Mouse (Mus musculus): ENCODE data around the gene Fnip2. TPM values are rescaled to one million over a fixed set of nuclear protein-coding genes. Genes with fewer than 3 reads are reported as not detected.

Fnip2 gene
- total and polyA plus RNA-seq, 3 experiments: 3.2 to 71.3 (median 57.6) TPM

DNA sequence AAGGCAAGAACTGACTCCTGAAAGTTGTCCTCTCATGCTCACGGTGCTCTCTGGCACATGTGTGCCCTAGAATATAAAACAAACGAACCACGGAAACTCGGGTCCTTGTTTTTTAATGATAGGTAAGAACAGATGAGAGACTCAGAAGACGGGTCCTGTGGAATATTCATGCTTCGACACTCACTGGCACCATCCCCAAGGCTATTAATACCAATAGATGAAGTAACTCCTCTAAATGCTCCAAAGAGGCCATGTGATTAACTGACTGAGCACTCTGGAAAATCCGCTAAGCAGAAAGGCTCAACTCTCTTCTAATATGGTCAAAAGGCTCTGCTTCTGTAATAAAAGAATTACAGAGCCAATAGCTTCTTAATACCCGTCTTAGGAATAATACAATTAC, 73.6 kb downstream of the Fnip2 start:
- Histone ChIP-seq H3K4me1 (ENCODE audit: insufficient read depth, low read depth, low read length) (peaks cover 16% of the 10 kb centered on the region), H3K4me3 (ENCODE audit: low read depth, low read length) (no peak overlapping the region), H3K27me3 (ENCODE audit: insufficient read depth, low read length) (no peaks in the 10 kb centered on the region), H3K9me3 (replicated peaks) (no peaks in the 10 kb centered on the region), H3K36me3 (replicated peaks) (peaks cover 95% of the 10 kb centered on the region)
- ATAC-seq (ENCODE audit: extremely low read depth, insufficient number of reproducible peaks, low FRiP score, poor library complexity, severe bottlenecking) (no peak), DNase-seq (ENCODE audit: low spot score) (no peak)
- no peak for TF ChIP-seq GATA1 (IDR thresholded peaks at IDR 0.05; ENCODE audit: borderline replicate concordance, low read length)
- no peak for TF ChIP-seq TAL1 (conservative IDR thresholded peaks at IDR 0.05; ENCODE audit: low read depth, low read length)
- no peak for TF ChIP-seq CTCF (IDR thresholded peaks at IDR 0.05; ENCODE audit: low read depth, low read length)
- no peak for TF ChIP-seq POLR2AphosphoS5 (IDR thresholded peaks at IDR 0.05; ENCODE audit: insufficient replicate concordance, low read depth, low read length)
- no peak for TF ChIP-seq GATA2 (IDR thresholded peaks at IDR 0.05; ENCODE audit: borderline replicate concordance, low read depth, low read length)

DNA sequence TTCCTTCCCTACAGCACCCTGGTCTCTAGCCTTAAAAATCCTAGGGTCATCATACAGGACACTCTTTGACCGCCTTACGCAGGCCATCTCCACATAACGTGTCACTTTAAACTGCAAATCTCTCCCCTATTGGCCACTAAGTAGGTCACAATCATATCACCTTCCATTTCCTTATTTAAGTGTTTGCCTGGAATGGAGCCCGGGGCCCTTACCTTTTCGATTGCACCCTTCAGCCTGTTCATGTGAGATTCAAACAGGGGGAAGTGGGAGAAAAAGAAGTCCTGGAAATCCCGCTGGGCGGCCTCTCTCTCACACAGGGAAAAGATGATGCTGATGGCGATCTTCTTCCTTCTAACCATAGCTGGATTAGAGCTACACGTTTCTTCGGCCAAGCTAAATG, 74.5 kb downstream of the Fnip2 start:
- TF ChIP-seq GATA2 (IDR thresholded peaks at IDR 0.05; ENCODE audit: borderline replicate concordance, low read depth, low read length) (no peak), GATA1 (IDR thresholded peaks at IDR 0.05; ENCODE audit: borderline replicate concordance, low read length) (no peak), TAL1 (conservative IDR thresholded peaks at IDR 0.05; ENCODE audit: low read depth, low read length) (no peak), POLR2AphosphoS5 (IDR thresholded peaks at IDR 0.05; ENCODE audit: insufficient replicate concordance, low read depth, low read length) (no peak)
- DNase-seq (ENCODE audit: low spot score) (no peak), ATAC-seq (ENCODE audit: extremely low read depth, insufficient number of reproducible peaks, low FRiP score, poor library complexity, severe bottlenecking) (no peak)
- Histone ChIP-seq H3K27me3 (ENCODE audit: insufficient read depth, low read length) (no peaks in the 10 kb centered on the region), H3K4me3 (ENCODE audit: low read depth, low read length) (no peak overlapping the region), H3K4me1 (ENCODE audit: insufficient read depth, low read depth, low read length) (peaks cover 25% of the 10 kb centered on the region), H3K9me3 (replicated peaks) (no peaks in the 10 kb centered on the region), H3K36me3 (replicated peaks) (peaks cover 98% of the 10 kb centered on the region)

- H3K4me1 ChIP-seq (ENCODE audit: insufficient read depth, low read depth, low read length): peaks cover 24% of the 10 kb centered on the region
- no peak overlapping the region for H3K4me3 ChIP-seq (ENCODE audit: low read depth, low read length)
- TF ChIP-seq GATA1 (IDR thresholded peaks at IDR 0.05; ENCODE audit: borderline replicate concordance, low read length) (no peak), CTCF (IDR thresholded peaks at IDR 0.05; ENCODE audit: low read depth, low read length) (no peak), POLR2AphosphoS5 (IDR thresholded peaks at IDR 0.05; ENCODE audit: insufficient replicate concordance, low read depth, low read length) (no peak), TAL1 (conservative IDR thresholded peaks at IDR 0.05; ENCODE audit: low read depth, low read length) (no peak), GATA2 (IDR thresholded peaks at IDR 0.05; ENCODE audit: borderline replicate concordance, low read depth, low read length) (no peak)
- H3K36me3 ChIP-seq (replicated peaks): peaks cover 99% of the 10 kb centered on the region
- DNase-seq (ENCODE audit: low spot score): no peak
- H3K27me3 ChIP-seq (ENCODE audit: insufficient read depth, low read length): no peaks in the 10 kb centered on the region
- H3K9me3 ChIP-seq (replicated peaks): no peaks in the 10 kb centered on the region
- ATAC-seq (ENCODE audit: extremely low read depth, insufficient number of reproducible peaks, low FRiP score, poor library complexity, severe bottlenecking): peak; percentile 77
Observed at GRCm38 (mm10) chr3:79491614-79492013, 76.0 kb downstream of the Fnip2 start.

GRCm38 (mm10) chr3:79490102-79490501, 77.5 kb downstream of the Fnip2 start:
- Histone ChIP-seq H3K9me3 (replicated peaks) (no peaks in the 10 kb centered on the region), H3K27me3 (ENCODE audit: insufficient read depth, low read length) (no peaks in the 10 kb centered on the region), H3K4me3 (ENCODE audit: low read depth, low read length) (no peak overlapping the region), H3K4me1 (ENCODE audit: insufficient read depth, low read depth, low read length) (peaks cover 23% of the 10 kb centered on the region), H3K36me3 (replicated peaks) (peaks cover 99% of the 10 kb centered on the region)
- DNase-seq (ENCODE audit: low spot score) (no peak), ATAC-seq (ENCODE audit: extremely low read depth, insufficient number of reproducible peaks, low FRiP score, poor library complexity, severe bottlenecking) (no peak)
- TF ChIP-seq TAL1 (conservative IDR thresholded peaks at IDR 0.05; ENCODE audit: low read depth, low read length): no peak

DNA sequence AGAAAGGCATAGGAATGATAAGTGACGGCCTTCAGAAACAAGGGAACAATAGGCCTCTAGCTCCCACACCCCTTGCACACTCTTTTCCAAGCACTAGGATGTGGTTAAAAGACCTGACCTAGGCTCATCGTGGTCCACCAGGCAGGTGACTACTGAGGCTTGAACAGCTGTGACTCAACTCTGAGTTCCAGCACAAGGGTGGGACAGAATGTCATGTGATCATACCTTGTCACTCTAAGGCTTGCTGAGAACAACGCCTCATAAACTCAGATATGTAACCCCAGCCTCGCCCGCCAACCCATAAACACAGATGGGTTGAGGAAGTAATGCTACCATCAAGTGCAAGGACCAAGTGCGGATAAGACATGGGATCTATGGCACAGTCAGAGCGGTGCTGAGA, 79.6 kb downstream of the Fnip2 start:
- ATAC-seq (ENCODE audit: extremely low read depth, insufficient number of reproducible peaks, low FRiP score, poor library complexity, severe bottlenecking) (no peak), DNase-seq (ENCODE audit: low spot score) (no peak)
- TF ChIP-seq GATA1 (IDR thresholded peaks at IDR 0.05; ENCODE audit: borderline replicate concordance, low read length): no peak
- no peak for TF ChIP-seq GATA2 (IDR thresholded peaks at IDR 0.05; ENCODE audit: borderline replicate concordance, low read depth, low read length)
- no peak for TF ChIP-seq TAL1 (conservative IDR thresholded peaks at IDR 0.05; ENCODE audit: low read depth, low read length)
- TF ChIP-seq POLR2AphosphoS5 (IDR thresholded peaks at IDR 0.05; ENCODE audit: insufficient replicate concordance, low read depth, low read length): no peak
- TF ChIP-seq CTCF (IDR thresholded peaks at IDR 0.05; ENCODE audit: low read depth, low read length): no peak
- peaks cover 98% of the 10 kb centered on the region for H3K36me3 ChIP-seq (replicated peaks)
- H3K9me3 ChIP-seq (replicated peaks): no peaks in the 10 kb centered on the region
- H3K27me3 ChIP-seq (ENCODE audit: insufficient read depth, low read length): no peaks in the 10 kb centered on the region
- H3K4me1 ChIP-seq (ENCODE audit: insufficient read depth, low read depth, low read length): peaks cover 23% of the 10 kb centered on the region
- no peak overlapping the region for H3K4me3 ChIP-seq (ENCODE audit: low read depth, low read length)

DNA sequence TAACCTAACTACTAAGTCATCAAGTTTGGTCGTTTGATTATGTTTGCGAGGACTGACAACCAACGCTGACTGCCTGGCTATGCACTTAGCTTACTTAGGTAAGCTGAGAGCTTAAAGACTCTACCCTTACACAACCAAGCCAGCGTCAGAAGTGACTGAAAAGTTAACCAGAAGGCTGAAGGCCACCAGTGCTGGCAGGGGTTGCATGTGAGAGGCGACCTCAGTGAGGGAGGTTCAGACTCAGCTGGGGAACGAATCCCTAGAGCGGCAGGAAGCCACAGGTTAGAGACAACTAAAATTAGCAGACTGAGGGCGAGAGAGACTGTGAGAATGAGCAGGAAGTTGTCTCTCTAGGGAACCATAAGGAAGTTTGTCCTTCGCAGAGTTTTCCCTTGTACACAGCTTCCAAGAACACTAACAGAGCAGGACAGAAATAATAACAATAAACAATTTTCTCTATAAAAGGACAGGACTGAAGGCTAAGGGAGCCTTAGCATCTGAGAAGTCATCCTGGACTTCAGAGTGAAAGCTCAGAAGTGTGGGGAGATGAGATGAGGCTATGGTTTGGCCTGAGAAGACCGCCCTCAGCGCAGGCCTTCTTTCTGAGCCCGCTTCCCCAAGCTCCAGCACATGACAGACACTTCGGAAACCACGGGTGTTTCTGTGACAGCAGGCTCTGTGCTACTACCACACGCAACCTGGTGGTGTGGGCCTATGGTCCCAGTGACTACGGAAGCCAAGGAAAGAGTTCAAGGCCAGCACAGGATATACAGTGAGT, 83.1 kb downstream of the Fnip2 start:
- Histone ChIP-seq H3K4me3 (ENCODE audit: low read depth, low read length) (no peak overlapping the region), H3K27me3 (ENCODE audit: insufficient read depth, low read length) (no peaks in the 10 kb centered on the region), H3K4me1 (ENCODE audit: insufficient read depth, low read depth, low read length) (peaks cover 36% of the 10 kb centered on the region), H3K9me3 (replicated peaks) (no peaks in the 10 kb centered on the region), H3K36me3 (replicated peaks) (peaks cover 94% of the 10 kb centered on the region)
- ATAC-seq (ENCODE audit: extremely low read depth, insufficient number of reproducible peaks, low FRiP score, poor library complexity, severe bottlenecking) (no peak), DNase-seq (ENCODE audit: low spot score) (no peak)
- no peak for TF ChIP-seq CTCF (IDR thresholded peaks at IDR 0.05; ENCODE audit: low read depth, low read length)
- no peak for TF ChIP-seq TAL1 (conservative IDR thresholded peaks at IDR 0.05; ENCODE audit: low read depth, low read length)
- no peak for TF ChIP-seq POLR2AphosphoS5 (IDR thresholded peaks at IDR 0.05; ENCODE audit: insufficient replicate concordance, low read depth, low read length)

All from G1E (cell line).